Mouse (Mus musculus): ENCODE measurements around the gene Snd1. TPM values are rescaled to one million over a fixed set of nuclear protein-coding genes. Genes with fewer than 3 reads are reported as not detected.
A peak's percentile ranks its signal among the peaks of the same experiment; 100 is the strongest.

Snd1 gene
- 10 to 100 TPM; 45.0 to 49.8 TPM for total RNA-seq (2021)
- long read RNA-seq, experiment 1, transcript Snd1-201 (24 exons, 3,482 nt) = major isoform, 35 of 47 reads
- long read RNA-seq, experiment 1, partial matches to known transcripts = 10 of 47 reads
- long read RNA-seq, experiment 1, other reads (novel, unspliced or antisense) = 2 of 47 reads
- long read RNA-seq, experiment 2, transcript Snd1-201 (24 exons, 3,482 nt) = major isoform, 24 of 34 reads
- long read RNA-seq, experiment 2, partial matches to known transcripts = 8 of 34 reads
- long read RNA-seq, experiment 2, other reads (novel, unspliced or antisense) = 2 of 34 reads

DNA sequence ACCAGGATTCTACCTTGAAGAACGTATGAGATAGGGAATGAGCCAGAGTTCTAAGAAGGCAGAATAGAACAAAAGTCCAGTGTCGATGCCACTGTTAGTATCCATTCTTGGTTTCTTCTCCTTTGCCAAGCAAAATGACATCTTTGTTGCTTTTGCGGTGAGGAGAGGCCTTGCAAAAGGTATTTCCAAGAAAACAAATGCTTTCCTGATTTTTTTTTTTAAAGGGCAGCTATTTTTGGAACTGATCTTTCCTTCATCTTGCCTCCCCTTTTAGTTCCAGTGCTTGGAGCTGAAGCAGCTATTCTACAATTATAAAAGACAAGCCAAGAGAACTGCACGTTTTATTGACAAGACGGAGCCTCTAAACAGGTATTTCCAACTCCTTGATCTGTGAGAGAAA lies at the start of gene Snd1:
Snd1 (plus strand) TSS at position 301 of the 400 bp plus-strand sequence.
- no peak for DNase-seq (ENCODE audit: low spot score)

- DNase-seq (ENCODE audit: low spot score) = no peak
Observed at GRCm38 (mm10) chr6:28427096-28427839, 47.7 kb upstream of the Snd1 start, which contains the start of gene Fscn3. TSS of gene Fscn3 (plus strand) at chr6:28427789.

DNA sequence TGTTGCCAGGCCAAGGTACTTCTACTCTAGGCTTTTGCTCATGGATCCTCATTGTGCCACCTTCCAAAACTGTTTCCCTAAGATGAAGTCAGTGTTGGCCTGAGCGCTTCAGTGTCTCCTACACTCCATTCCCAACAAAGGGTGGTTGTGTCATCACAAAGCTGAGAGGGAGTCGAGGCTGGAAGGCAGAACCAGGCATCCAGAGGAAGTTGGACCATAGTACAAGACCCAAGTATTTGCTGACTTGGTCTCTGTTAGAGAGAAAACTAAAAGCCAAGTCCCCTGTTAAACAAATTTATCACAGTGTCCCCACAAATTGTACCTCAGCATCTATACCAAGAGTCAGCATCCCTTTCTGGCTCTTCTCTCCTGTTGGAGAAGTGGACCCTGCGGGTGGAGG lies 46.6 kb upstream of the Snd1 start, which contains the start of gene Gcc1:
Gcc1 (minus strand) TSS at position 101 of the 400 bp plus-strand sequence.
- no peak for DNase-seq (ENCODE audit: low spot score)

DNA sequence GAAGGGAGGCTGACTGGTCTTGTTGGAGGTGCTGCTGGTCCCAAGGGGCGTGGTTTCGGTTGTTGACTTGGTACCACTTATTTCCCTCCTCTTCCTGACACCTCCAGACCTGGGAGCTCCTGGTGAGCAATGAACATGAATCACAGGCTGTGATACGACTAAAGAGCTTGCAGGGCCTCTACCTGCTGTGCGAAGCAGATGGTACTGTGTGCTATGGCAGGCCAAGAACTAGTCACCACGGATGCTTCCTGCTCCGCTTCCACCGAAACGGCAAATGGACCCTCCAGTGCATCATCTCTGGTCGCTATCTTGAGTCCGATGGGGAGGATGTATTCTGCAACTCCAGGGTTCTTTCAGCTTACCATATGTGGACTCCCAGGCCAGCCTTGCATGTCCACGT lies 45.1 kb upstream of the Snd1 start:
- DNase-seq (ENCODE audit: low spot score) = no peak

- DNase-seq (ENCODE audit: low spot score) = no peak
Observed at GRCm38 (mm10) chr6:28430795-28431537, 44.0 kb upstream of the Snd1 start.

DNA sequence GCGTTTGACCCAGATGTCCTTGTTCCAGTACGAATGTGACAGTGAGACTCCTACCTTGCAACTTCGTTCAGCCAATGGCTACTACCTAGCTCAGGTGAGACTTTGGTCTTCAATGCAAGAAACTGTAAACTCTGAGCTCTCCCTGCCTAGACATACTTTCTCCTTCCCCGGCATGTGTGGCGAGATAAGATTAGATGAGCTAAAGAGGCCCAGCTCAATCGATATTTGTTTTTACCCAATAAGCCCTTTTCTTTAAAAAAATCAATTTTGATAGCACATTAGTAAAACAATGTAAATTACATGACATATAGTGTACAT lies 43.4 kb upstream of the Snd1 start:
- no peak for DNase-seq (ENCODE audit: low spot score)

- no peak for DNase-seq (ENCODE audit: low spot score)
Observed at GRCm38 (mm10) chr6:28447937-28448336, 27.0 kb upstream of the Snd1 start.

DNA sequence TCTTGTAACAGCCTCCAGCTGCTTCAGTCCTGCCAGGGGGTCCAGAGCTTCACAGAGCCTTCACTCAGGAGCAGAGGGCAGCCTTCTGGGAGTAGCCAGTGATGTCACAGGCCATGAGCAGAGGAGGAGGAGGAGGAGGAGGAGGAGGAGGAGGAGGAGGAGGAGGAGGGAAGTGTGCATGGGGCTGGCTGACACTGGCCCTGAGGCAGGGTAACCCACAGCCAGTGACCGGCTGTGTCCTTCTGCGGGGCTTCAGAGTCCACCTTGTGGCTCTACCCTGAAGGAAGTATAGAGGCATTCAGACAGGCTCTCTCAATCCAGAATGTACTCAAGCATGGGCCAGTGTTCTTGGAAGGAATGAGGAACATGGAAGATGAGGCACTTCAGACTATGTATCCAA lies 25.7 kb upstream of the Snd1 start, which contains the start of gene Pax4:
Pax4 (minus strand) TSS at position 101 of the 400 bp plus-strand sequence.
- no peak for DNase-seq (ENCODE audit: low spot score)

DNA sequence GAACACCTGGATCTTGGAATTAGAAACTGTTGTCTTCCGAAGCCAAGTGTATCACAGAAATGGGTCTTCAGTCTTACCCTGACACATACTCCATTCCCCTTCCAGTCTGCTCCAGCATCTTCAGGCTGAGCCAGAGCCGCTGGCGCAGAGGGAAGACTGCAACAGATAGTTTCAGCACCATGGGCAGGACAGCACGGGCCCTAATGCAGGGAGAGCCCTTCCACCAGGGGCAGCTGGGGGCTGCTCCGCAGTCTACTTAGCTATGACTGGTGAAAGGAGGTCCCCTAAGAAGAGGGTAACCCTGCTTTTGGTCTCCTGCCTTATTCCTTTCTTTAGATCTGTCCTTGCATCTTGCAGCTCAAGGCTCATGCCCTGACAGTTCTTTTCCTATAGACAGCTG lies 24.5 kb upstream of the Snd1 start:
- DNase-seq (ENCODE audit: low spot score) = no peak

- DNase-seq (ENCODE audit: low spot score) = no peak
Observed at GRCm38 (mm10) chr6:28450977-28451376, 24.0 kb upstream of the Snd1 start.

DNA sequence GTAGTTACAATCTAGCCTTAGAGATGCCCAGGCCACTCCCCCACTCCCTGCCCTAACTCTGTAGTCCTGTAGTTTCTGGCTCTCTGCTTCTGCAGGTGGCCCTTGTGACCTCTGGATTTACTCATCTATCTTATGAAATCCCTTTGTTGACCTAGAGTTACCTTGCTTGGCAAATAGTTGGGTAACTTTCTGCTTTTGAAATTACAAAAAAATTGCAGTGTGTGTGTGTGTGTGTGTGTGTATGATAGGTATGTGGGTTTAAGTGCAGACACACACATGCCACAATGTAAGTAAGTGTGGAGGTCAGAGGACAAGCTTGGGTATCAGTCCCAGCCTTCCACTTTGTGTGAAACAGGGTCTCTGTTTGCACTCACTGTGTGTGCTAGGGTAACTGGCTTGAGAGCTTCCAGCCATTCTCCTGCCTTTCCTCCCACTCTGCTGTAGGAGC lies 15.7 kb upstream of the Snd1 start:
- no peak for DNase-seq (ENCODE audit: low spot score)

DNA sequence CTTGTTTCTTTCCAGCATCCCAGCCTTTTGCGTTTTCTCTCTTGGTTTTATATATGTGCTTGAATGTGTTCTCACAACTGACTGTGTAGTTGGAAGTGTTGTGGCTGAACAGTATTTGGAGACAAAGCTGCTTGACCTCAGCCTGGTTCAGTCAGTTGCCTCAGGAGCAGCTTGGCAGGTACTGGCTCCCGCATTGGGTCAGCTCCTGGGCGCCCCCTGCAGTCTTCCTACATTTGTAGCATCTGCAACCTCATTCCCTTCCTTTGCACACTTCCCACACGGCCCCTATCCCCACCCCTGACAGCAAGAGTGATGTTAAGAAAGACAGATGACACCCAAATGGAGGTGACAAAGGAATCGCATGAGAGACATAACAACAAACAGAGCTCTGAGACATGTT lies 14.4 kb upstream of the Snd1 start:
- peak; percentile 60 for DNase-seq (ENCODE audit: low spot score)

DNA sequence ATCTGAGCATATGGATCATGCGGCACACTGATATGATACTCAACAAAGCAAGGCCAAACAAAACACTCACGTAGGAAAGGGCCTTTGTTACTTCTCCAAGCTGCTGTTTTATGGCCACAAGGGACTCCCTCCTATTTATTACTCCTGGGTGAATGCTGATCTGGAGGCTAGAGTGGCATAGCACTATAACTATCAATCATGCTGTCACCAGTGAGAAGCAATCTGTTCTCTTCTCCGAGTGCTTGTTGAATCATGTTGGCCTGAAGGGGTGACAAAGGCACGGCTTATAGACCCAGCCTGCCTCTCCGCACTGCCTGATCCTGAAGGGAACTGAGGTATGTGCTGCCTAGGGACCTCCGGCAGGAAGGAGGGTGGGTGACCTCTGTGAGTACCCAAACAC lies 10.3 kb upstream of the Snd1 start:
- no peak for DNase-seq (ENCODE audit: low spot score)

- no peak for DNase-seq (ENCODE audit: low spot score)
Observed at GRCm38 (mm10) chr6:28470017-28470602, 4.8 kb upstream of the Snd1 start.

- DNase-seq (ENCODE audit: low spot score) = no peak
Observed at GRCm38 (mm10) chr6:28470621-28471020, 4.3 kb upstream of the Snd1 start.

GRCm38 (mm10) chr6:28471284-28472035 lies 3.5 kb upstream of the Snd1 start:
- DNase-seq (ENCODE audit: low spot score) = no peak

DNA sequence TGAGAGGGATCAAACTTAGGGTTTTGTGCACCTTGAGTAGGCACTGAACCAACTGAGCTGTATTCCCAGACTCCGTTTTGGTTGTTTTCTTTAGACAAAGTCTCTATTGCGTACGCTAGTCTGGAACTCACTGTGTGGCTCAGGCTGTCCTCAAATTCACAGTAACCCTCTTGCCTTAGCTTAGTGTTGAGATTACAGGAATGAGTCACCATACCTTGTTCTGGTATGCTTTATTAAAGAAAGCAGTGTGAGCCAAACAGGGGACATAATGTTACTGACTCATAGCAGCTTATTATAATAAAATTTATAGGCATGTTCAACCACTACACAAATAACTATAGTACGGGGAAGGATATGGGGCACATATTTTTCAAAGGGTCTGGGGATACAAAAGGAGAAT lies 728 bp upstream of the Snd1 start:
- DNase-seq (ENCODE audit: low spot score) = no peak

DNA sequence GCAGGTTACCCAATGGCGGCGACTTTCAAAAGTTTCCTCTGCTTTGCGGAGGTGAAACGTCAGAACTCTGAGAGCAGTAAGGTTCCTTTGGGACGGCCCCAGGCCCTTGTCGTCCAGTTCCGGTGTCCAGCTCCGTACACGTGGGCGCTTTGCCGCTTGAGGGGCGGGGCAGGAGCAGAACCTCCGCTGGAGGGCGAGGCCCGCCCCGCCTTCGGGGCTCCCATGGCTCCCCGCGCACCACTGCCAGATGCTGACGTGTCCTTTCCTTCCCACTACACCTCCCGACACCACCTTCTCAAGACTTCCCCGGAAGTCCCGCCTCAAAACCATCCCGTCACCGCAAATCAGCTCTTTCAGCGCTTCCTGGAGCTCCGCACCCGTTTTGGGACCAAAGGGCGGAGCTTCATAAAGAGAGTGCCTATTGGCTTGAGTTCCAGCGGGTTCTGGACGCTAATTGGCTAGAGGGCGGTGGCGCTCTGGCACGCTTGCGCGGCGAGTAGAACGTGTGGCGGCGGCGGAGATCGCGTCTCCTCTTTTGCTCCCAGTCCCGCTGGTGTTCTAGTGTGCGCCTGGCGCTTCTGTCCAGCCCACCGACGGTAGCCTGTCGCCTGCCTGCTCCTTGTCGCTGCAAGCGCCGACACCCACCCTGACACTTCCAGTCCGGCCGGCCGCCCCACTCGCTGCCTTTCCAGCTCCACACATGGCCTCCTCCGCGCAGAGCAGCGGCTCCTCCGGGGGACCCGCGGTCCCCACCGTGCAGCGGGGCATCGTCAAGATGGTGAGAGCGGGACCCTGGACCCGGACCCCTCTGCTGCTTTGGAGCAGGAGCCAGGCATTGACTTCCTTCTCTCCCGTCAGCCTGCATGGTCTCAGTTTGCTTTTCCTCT lies 5.2 kb downstream of the Snd1 start:
- peak; percentile 100 for DNase-seq (ENCODE audit: low spot score)

- DNase-seq (ENCODE audit: low spot score) = no peak
Observed at GRCm38 (mm10) chr6:28480752-28481492, 6.0 kb downstream of the Snd1 start.
